Mouse (Mus musculus) gastrocnemius, postnatal 4 days (tissue): ENCODE data around the gene Stk38. TPM values are rescaled to one million over a fixed set of nuclear protein-coding genes. Genes with fewer than 3 reads are reported as not detected.
A peak's percentile ranks its signal among the peaks of the same experiment; 100 is the strongest.

ENCODE experiments used
- DNase-seq, 2 experiments: peaks; one replicate each; pipeline ENCODE4 v3.0.0; 2021 to 2022; ENCODE audit warnings: low spot score in 2 of 2, mixed read lengths in 2 of 2
- long read RNA-seq, 2 experiments: library from polyadenylated mRNA; stranded (forward); transcript quantifications; one replicate each; pipeline ENCODE4 v2.0.0; 2021
- total RNA-seq, 2 experiments: library from RNA; stranded (reverse); gene quantifications; 2 replicates each; pipeline ENCODE4 v1.2.3; 2021

Gene Stk38
- 10 to 100 TPM; 60.3 to 66.7 TPM for total RNA-seq
- long read RNA-seq, experiment 1, transcript Stk38-202 (14 exons, 3,354 nt), result minor isoform, 11 of 71 reads
- long read RNA-seq, experiment 1, transcript Stk38-201 (14 exons, 3,351 nt), result major isoform, 45 of 71 reads
- long read RNA-seq, experiment 1, partial matches to known transcripts, result 3 of 71 reads
- long read RNA-seq, experiment 1, other reads (novel, unspliced or antisense), result 12 of 71 reads
- long read RNA-seq, experiment 2, transcript Stk38-201 (14 exons, 3,351 nt), result major isoform, 46 of 77 reads
- long read RNA-seq, experiment 2, transcript Stk38-202 (14 exons, 3,354 nt), result minor isoform, 8 of 77 reads
- long read RNA-seq, experiment 2, partial matches to known transcripts, result 4 of 77 reads
- long read RNA-seq, experiment 2, other reads (novel, unspliced or antisense), result 16 of 77 reads

DNA sequence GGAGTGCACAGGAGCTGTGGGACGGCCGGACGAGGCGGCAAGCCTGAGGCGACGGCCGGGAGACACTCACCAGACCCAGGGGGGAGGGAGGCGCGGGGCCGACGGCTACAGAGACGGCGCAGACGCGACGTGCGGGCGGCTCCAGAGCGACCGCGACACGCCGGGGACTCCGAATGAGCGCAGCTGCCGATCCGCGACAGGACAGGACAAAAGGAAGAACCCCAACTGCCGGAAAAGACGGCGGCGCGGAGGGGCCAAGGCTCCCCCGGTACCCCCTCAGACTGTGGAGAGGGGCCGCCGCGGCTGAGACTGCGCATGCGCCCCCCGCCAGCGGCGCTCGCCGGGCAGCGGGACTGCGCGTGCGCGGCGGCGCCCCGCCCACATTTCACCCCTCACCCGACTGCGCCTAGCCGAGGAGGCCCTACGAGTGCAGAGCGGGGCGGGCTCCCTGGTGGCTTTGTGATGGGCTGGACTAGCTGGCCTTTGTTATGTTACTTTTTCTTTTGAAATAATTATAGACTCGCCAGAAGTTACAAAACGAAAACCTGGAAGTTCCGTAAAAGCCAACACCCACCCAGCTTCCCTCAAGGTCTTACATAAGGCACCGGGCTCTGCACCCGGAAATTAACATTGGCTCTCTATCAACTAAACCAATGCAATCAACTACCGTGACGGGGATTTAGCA is at the start of gene Stk38:
Stk38 (minus strand) TSS at position 355 of the 685 bp plus-strand sequence.
- peak; percentile 89 to 92 for DNase-seq

DNA sequence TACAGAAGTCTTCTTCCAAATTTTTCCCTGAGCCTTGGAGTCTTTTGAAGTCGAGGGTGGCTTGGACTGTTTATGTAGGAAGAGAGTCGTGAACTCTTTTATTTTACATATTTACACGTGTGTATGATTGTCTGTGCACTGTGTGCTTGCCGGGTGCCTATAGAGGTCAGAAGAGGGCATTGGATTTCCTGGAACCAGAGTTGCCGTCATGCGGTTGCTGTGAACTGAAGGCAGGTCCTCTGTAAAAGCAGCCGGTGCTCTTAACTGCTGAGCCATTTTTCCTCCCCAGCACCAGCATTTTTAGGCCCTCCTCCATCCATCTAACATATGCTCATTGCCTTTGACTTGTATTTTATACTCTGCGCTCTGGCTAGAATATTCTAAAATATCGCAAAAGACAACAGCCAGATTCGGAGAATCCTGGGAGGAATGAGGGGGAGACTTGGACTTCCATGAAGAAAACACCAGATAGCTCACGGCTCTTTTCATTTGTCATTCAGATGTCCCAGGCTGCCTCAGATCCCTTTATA is 49.6 kb upstream of the Stk38 start:
- DNase-seq, result no peak

DNA sequence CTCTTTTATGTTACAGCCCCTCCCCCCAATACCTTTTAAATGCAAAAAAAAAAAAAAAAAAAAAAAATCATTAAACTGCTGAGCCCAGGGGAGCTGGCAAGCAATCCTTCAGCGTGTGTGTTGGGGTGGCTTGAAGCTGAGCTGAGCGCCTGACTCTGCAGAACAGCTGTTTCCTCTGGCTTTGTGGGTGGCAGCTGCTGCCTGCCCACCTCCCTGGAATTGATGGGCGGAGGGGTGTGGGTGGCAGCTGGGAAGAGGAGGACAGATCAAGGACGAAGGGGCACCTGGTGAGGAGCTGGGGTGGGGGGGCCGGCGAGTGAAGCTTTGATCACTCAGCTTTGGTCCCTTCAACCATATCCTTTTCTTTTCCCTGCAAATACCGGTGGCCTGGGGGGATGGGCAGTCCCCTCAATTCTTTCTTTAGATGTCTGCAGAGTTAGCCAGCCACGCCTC is 48.9 kb upstream of the Stk38 start:
- no peak for DNase-seq

DNA sequence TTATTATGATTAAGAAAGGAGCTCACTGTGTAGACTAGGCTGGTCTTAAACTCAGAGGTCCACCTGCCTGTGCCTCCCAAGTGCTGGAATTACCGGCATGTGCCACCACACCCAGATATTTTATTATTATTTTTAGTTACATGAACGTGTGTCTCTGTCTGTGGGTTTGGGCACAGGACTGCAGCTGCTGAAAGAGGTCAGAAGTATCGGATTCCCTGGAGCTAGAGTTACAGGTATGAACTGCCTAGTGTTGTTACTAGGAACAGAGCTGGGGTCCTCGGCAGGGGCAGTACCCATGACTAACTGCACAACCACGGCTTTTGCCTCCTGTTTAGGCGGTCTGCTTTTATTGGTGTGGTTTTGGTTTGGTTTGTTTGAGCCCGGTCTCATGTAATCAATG is 48.4 kb upstream of the Stk38 start:
- no peak for DNase-seq

DNA sequence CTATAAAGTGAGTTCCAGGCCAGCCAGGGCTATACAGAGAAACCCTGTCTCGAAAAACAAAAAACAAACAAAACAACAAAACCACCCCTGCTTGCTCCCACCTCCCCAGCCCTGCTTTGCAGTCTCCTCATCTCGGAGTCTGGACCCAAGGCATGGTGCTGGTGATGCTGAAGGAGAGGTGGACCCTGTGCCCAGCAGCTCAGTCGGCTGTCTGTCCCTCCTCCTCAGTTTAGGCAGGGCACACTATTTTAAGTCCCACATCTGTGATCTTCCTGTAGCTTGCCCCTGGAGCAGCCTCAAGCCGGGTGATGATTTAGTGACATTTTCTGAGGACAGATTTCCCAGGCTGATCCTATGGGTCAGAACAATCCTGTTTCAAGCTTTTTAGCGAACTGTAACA is 47.8 kb upstream of the Stk38 start:
- no peak for DNase-seq

DNA sequence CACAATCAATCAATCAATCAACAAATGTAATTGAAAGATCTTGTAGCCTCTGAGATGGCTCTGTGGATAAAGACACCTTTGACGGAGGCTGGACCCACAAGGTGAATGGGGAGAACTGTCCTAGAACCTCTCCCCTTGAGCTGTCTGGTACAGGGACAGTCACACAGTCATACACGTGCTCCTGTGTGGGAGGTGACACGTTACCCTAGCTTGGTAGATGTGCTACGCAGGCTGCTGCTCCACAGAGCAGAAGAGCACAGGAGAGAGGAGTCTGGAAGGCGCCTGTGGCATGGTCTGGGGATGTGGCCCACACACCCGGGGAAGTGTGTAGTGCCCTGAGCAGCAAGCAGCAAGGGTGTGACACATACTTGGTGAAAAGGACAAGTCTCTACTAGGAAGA is 46.6 kb upstream of the Stk38 start:
- no peak for DNase-seq

DNA sequence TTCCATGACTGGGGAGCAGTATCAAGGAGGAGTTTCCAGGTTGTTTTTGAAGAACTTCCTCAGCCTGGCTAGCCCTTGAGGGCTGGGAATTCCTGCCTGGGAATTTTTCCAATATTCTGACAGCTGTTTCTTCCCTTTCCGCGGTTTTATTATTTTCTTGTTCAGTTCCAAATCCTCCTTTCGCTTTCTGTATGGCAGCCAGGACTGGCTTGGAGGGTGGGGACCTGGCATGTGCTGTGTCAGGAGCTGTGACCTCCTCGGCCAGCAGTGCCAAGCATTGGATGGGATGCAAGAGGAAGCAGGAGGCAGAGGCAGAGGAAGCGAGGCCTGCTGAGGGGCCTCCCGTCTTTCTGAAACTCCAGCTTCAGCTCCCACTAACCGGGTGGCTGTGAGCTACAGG is 46.0 kb upstream of the Stk38 start:
- peak; percentile 69 to 76 for DNase-seq

DNA sequence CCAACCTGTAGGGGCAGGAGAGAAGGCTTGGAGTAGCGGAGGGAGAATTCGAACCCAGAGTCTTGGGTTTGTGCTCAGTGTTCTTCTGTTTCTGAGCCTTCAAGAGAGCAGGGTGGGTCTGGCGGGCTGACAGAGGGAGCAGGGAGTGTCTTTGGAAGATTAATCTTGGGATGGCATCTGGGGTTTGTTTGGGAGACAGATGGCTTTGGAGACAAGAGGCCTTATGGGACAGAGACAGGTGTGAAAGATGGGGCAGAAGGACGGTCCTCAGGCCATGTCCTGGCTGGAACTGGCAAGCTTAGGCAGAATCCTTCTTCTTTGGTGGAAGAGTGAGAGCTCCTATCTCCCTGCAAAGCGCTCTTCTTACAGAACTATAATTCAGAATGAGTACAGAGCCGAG is 45.3 kb upstream of the Stk38 start:
- no peak for DNase-seq

DNA sequence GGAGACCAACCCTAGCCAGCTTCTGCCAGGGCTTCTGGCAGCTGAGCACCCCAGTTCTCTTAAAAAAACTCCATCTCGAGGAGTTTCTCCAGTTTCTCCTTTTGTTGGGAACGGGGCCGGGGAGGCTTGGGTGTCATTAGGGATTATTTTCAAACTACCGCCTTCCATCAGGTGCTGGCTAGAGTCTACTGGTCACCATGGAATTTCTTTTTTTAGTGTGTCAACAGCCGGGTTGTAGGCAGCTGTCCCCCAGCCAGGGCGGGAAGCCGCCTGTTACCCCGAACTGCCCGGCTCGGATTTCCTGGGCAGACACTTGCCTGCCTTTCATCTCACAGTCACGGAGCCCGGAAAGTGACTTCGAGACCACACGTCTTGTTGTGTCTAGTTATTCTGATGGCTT is 43.0 kb upstream of the Stk38 start:
- peak; percentile 41 to 59 for DNase-seq

DNA sequence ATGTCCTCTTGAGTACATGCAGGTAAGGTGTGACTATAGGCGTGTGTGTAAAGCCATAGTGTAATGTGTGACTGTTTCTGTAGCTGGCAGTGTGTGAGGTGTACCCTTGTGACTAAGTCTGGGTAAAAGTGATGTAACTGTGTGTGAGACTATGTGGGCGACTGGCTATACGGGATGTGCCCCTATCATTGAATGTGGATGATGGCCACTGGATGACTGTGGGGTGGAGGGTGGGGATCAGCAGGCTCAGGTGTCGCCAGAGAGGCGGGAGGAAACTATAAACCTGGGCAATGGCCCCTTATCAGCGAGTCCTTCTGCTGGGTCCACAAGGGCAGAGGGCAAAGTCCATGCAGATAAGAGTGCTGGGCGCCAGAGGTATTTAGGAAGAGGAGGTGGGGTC is 42.1 kb upstream of the Stk38 start:
- DNase-seq, result no peak

DNA sequence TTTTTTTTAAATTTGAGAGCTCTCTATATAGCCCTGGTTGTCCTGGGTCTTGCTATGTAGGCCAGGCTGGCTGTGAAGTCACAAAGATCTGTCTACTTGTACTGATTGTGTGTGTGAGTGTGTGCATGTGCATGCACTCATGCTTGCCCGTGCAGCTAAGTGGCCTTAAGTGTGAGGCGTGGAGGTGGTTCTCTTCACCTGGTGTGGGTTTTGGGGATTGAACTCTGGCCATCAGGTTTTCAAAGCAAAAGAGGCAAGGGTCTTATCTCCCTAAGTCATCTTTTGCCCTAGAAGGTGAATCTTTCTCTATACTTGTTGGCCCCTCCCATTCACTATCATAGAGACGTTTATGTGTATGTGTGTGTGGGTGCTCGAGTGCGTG is 41.7 kb upstream of the Stk38 start:
- DNase-seq, result no peak

DNA sequence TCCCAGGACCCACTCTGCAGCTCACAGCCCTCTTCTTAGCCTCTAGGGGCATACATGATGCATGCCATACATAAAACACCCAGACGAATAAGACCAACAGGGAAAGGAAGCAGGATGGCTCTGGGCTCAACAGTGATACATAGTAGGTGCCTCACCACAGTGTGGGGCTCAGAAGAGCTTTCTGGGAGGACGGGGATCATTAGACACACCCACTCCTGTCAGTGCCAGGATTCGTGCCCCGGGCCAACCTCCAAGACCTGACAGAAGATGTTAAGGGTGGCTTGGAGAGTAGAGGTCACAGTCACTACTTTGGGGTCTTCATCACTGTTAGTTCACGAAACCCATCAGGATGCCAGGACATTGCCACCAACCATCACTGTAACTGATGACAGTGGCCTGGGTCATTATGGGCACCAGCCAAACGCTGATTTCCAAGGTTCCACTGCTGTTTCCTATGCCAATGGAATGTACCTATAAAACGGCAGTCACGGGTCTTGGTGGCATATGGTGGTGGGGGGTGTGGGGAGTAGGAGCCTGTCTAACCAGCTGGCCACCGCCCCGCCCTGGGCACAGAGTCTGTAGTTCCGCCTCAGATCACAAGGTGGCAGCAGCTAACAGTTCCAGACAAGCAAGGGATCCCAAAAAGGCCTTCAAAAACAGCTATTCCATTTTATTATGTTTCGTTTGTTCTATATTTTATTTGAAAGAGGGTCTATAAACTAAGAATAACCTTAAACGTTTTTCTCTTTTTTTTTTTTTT is 41.1 kb upstream of the Stk38 start:
- peak; percentile 78 to 84 for DNase-seq

DNA sequence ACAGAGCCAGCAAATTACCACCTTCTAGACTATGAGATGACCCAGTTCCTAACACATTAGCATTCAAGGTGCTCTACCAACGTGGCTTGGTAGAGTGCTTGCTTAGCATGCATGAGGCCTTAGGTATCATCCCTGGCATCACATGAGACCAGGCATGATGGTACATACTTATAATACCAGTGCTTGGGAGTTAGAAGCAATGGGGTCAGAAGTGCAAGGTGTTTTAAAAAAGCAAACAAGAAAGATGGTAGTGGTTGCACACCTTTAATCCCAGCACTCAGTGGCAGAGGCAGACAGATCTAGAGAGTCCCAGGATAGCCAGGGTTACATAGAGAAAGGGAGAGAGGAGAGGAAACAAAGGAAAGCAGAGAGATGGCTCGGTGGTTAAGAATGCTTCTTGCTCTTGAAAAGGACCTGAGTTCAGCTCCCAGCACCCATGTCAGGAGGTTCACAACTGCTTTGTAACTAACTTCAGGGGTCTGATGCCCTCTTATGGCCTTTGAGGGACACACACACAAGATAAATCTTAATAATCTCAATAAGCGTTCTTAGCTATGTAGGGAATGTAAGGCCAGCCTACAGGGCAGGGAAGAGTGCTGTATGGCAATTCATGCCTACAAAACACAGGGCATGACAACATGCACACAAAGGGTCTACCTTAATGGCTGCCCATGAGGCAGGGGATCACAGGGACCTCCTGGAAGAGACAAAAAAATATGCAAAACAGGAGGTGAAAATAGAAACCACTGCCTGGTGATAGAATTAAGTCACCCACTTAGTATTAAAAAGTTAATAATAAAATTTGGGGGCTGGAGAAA is 40.1 kb upstream of the Stk38 start:
- DNase-seq, result no peak

DNA sequence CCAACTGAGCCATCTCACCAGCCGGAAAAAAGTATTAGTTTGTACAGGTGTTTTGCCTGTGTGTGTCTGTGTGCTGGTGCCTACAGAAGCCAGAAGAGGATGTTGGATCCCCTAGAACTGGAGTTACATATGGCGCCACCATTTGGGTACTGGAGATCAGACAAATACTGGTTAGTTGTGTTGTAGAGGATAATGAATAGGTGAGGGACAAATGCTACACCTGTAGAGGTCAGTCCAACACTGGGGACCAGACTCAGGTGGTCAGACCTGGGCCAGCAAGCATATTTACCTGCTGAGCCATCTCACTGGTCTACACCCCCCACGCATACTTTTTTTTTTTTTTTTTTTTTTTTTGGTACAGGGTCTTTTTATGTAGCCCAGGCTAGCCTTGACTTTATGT is 39.1 kb upstream of the Stk38 start:
- no peak for DNase-seq

DNA sequence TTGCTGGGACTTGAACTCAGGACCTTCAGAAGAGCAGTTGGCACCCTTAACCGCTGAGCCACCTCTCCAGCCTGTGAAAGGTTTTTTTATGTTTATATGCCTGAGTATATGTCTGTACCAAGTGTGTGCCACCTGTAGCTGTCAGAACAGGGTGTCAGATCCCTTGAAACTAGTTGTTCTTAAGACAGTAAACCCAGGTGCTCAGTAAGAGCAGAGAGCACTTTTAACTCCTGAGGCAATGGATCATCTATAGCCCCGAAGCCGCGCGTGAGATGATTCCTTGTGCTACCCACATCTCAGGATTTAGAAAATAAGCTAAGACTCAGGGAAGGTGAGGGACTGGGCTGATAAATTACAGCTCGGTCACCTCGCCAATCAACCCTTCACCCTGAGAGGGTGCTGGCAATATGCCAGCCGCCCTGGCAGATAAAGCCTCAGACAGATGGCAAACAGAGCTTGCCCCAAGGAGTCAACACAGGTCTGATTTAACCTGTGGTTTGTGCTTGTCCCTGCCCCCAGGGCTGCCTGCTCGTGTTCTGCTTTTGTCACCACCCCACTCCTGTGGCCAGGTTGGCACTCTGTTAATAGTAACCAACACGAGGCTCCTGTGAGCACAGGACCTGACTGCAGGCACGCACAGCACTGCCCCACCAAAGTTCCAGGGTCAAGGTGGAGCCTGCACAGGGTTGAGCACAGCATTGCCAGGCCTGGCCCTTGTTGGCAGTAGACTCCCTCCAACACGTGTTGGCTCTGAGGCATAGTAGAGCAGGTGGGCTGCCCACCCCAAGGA is 38.1 kb upstream of the Stk38 start:
- DNase-seq, result no peak

DNA sequence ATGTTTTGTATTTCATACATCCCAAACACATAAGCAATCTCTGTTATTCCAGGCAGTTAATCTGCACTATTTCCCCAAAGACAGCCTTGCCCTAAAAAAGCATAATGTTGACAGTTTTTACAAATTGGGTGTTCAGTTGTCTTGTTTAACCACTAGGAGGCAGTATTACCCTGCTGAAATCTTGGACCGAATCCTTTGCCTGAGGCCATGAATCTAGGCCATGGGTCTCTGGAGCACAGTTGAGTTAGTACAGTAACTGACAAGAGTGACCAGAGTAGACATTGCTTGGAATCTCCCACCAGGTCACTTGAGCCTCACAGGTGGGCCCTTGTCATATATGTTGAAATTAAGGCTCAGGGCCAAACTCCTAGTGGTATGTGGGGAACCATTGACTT is 37.1 kb upstream of the Stk38 start:
- no peak for DNase-seq

DNA sequence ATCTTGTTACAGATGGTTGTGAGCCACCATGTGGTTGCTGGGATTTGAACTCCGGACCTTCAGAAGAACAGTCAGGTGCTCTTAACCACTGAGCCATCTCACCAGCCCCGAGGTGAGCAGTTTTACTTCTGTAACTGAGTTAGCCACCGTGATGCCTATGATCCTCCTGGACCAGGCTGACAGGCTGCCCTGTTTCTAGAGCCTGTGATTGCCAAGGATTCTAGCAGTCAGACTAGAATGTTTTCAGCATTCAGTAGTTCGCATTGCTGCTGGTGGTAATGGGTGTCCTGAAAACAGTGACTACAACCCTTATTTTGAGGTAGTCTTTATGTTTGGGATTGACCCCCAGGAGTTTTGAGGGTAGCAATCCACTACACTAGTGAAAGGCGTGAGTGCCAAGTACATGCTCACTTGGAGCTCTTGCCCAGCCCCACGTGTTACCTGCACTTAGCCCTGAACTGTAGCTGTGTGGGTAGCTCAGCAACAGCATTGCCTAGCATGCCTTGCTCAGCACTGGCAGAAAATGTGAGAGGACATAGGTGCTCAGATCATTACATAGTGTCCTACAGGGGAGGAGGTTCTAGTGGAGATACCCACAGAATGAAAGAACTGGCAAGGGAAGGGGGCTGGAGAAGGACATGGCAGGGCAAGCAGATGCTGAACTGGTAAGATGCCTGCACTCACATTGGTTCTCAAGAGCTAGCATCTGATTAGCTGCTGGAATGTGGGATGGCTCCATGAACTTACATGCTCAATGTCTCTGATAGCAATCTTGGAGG is 36.5 kb upstream of the Stk38 start:
- DNase-seq, result no peak

DNA sequence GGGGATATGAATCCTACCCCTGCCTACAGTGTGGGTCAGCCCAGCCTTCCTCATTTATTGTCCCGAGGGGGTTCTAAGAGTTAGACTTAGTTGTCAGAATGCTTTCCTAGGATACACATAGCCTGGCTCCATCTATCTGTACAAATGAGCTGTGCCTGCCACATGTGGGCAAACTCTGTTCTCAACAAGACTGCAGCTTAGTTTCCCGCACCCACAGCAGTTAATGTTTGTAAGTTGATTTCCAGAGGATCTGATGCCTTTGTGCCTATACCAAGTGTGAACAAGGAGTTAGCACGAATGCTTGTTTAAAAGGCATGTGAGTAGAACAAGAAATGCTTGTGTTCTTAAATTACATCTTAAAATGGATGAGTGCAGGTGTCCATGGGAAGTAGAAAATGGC is 35.8 kb upstream of the Stk38 start:
- no peak for DNase-seq

DNA sequence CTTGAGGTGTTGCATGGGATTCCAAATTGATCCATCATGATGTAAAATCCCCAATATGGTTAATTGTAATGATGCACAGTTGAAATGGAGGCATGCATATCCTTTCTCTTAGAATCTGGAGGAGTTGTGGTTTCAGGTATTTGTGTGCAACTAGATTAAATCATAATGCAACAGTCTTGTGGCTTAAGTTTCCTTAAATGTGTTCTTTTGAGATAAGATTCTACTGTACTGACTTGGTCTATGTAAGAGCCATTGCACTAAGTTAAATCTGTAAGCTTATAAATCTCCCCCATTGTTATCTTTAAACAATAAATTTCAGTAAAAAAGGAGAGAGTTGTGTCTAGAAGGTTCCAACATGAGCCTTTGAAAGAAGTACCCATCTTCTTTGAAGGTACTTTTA is 34.8 kb upstream of the Stk38 start:
- DNase-seq, result no peak
